Mouse (Mus musculus) hematopoietic stem cell, adult 5-6 weeks (primary cell): ENCODE measurements around the gene Cd200r2. TPM values are rescaled to one million over a fixed set of nuclear protein-coding genes. Genes with fewer than 3 reads are reported as not detected.

Experiments
- total RNA-seq: library from RNA; stranded (forward); fragments of 172-1452, 232-1000 nt; gene quantifications from 2 replicates; pipeline ENCODE4 v1.2.3, GENCODE M21; 2017

The Cd200r2 gene
- total RNA-seq, 1 experiment from 2014 or later, result 0.20 TPM

Other genes with a start within 250 kb of the Cd200r2 start
- gene Nepro, start 142.8 kb upstream of the Cd200r2 start, total RNA-seq, result 22.8 and 24.0 TPM in 2 replicates
- 15.5 and 15.8 TPM in 2 replicates for gene Gtpbp8, start 120.7 kb upstream of the Cd200r2 start, total RNA-seq
- 7.0 and 10.0 TPM in 2 replicates for gene Cd200r1, start 101.4 kb upstream of the Cd200r2 start, total RNA-seq
- 1.5 and 1.7 TPM in 2 replicates for gene Cd200r4, start 55.4 kb upstream of the Cd200r2 start, total RNA-seq
- 6.2 TPM in 1 of 2 replicates, not detected in the other for gene Cd200r3, start 76.6 kb downstream of the Cd200r2 start, total RNA-seq
- 0.94 TPM in 1 of 2 replicates, not detected in the other for gene Ccdc80, start 226.3 kb downstream of the Cd200r2 start, total RNA-seq